Mouse (Mus musculus) thymus, adult 2 months (tissue): ENCODE data around the gene Ptpn6. TPM values are rescaled to one million over a fixed set of nuclear protein-coding genes. Genes with fewer than 3 reads are reported as not detected.

ENCODE experiments used
- DNase-seq: peaks from one replicate; pipeline ENCODE4 v3.0.0; 2021
- H3K27ac ChIP-seq: fragments of 200-500 bp; 2 replicates; pipeline ENCODE4 v1.5.1; 2012; ENCODE audit warnings: low read length, control low read depth; ENCODE audit not compliant: control insufficient read depth, insufficient read depth
- H3K27me3 ChIP-seq: fragments of 200-500 bp; 2 replicates; pipeline ENCODE4 v1.6.1; 2012; ENCODE audit warnings: mild to moderate bottlenecking, low read length, moderate library complexity, mixed read lengths; ENCODE audit not compliant: control insufficient read depth, insufficient read depth
- H3K36me3 ChIP-seq: fragments of 200-500 bp; 2 replicates; pipeline ENCODE4 v1.6.1; 2012; ENCODE audit warnings: mild to moderate bottlenecking, low read length, moderate library complexity; ENCODE audit not compliant: control insufficient read depth, insufficient read depth
- H3K4me1 ChIP-seq: fragments of 200-500 bp; replicated peaks from 2 replicates; pipeline ENCODE4 v1.6.1; 2012; ENCODE audit warnings: low read length; ENCODE audit not compliant: control insufficient read depth, insufficient read depth
- H3K4me3 ChIP-seq: fragments of 200-500 bp; 2 replicates; pipeline ENCODE4 v1.5.1; 2012; ENCODE audit warnings: mild to moderate bottlenecking, low read length, control low read depth, moderate library complexity; ENCODE audit not compliant: control insufficient read depth, insufficient read depth
- CTCF ChIP-seq: fragments of 200-500 bp; IDR thresholded peaks from 2 replicates; pipeline ENCODE4 v1.5.1; 2012; ENCODE audit warnings: mild to moderate bottlenecking, control low read depth, low read length, moderate library complexity, borderline replicate concordance; ENCODE audit not compliant: control insufficient read depth, poor library complexity, insufficient read depth; ENCODE audit errors: extremely low read depth
- POLR2A ChIP-seq: fragments of 200-500 bp; IDR thresholded peaks from 2 replicates; pipeline ENCODE4 v1.6.1; 2012; ENCODE audit warnings: mild to moderate bottlenecking, low read length, control low read depth, moderate library complexity; ENCODE audit not compliant: control insufficient read depth, poor library complexity, insufficient read depth; ENCODE audit errors: extremely low read depth
- WGBS: fragments of 180-500 bp; shearing (Covaris S2); methylation state at CpG from one replicate; pipeline ENCODE4 v1.1.7; 2018; 5-methylcytosine and 5-hydroxymethylcytosine counted together
- polyA plus RNA-seq: library from polyadenylated mRNA; depleted of rRNA; stranded (reverse); fragments of >200 nt; gene quantifications from 2 replicates; pipeline ENCODE4 v1.2.3, GENCODE M21; 2012; rRNA removed

Gene Ptpn6
- polyA plus RNA-seq: 210 and 212 TPM in 2 replicates

GRCm38 (mm10) chr6:124738511-124739023, at the start of gene Ptpn6:
Ptpn6 (minus strand) TSS chr6:124738714.
- Histone ChIP-seq H3K4me1 (peaks cover 31% of the 10 kb centered on the region), H3K27ac (peak within 1 kb of the TSS; percentile 38), H3K36me3 (no peaks in the 10 kb centered on the region), H3K4me3 (peak within 1 kb of the TSS; percentile 39), H3K27me3 (no peaks in the 10 kb centered on the region)
- no peak for DNase-seq
- 11% methylated on average over 15 of the region's 15 CpGs for WGBS
- no peak for TF ChIP-seq CTCF

- TF ChIP-seq POLR2A (no peak), CTCF (no peak)
- Histone ChIP-seq H3K27me3 (no peaks in the 10 kb centered on the region), H3K4me1 (no peaks in the 10 kb centered on the region)
Observed at GRCm38 (mm10) chr6:124787722-124788121, 49.2 kb upstream of the Ptpn6 start.

GRCm38 (mm10) chr6:124786756-124787420, 48.4 kb upstream of the Ptpn6 start:
- H3K4me3 ChIP-seq: no peak overlapping the region
- DNase-seq: no peak
- no peak overlapping the region for H3K27ac ChIP-seq

More at GRCm38 (mm10) chr6:124787722-124788121, 49.2 kb upstream of the Ptpn6 start:
- DNase-seq: no peak
- Histone ChIP-seq H3K4me3 (no peak overlapping the region), H3K36me3 (no peaks in the 10 kb centered on the region), H3K27ac (no peak overlapping the region)
- WGBS: 90% methylated on average over 10 of the region's 10 CpGs

GRCm38 (mm10) chr6:124782436-124782835, 43.9 kb upstream of the Ptpn6 start:
- WGBS: 9% methylated on average over 6 of the region's 6 CpGs
- Histone ChIP-seq H3K36me3 (no peaks in the 10 kb centered on the region), H3K27ac (no peak overlapping the region; the same call in 1 of the 2 replicates), H3K27me3 (no peaks in the 10 kb centered on the region), H3K4me1 (peaks cover 28% of the 10 kb centered on the region), H3K4me3 (peak overlapping the region; percentile 54)
- peak; percentile 71 for DNase-seq
- TF ChIP-seq POLR2A (no peak), CTCF (no peak)

More at GRCm38 (mm10) chr6:124786756-124787420, 48.4 kb upstream of the Ptpn6 start:
- Histone ChIP-seq H3K36me3 (no peaks in the 10 kb centered on the region), H3K27me3 (no peaks in the 10 kb centered on the region), H3K4me1 (peaks cover 3% of the 10 kb centered on the region)
- 46% methylated on average over 8 of the region's 8 CpGs for WGBS
- TF ChIP-seq CTCF (no peak), POLR2A (no peak)

GRCm38 (mm10) chr6:124780917-124781316, 42.4 kb upstream of the Ptpn6 start:
- H3K4me1 ChIP-seq: peaks cover 28% of the 10 kb centered on the region
- no peaks in the 10 kb centered on the region for H3K27me3 ChIP-seq
- DNase-seq: no peak
- no peak for TF ChIP-seq POLR2A
- TF ChIP-seq CTCF: no peak
- H3K4me3 ChIP-seq: no peak overlapping the region
- WGBS: 93% methylated on average over 7 of the region's 7 CpGs
- H3K36me3 ChIP-seq: no peaks in the 10 kb centered on the region
- H3K27ac ChIP-seq: no peak overlapping the region

GRCm38 (mm10) chr6:124779984-124780416, 41.5 kb upstream of the Ptpn6 start:
- no peak for DNase-seq
- 30% methylated on average over 10 of the region's 10 CpGs for WGBS
- Histone ChIP-seq H3K27me3 (no peaks in the 10 kb centered on the region), H3K36me3 (no peaks in the 10 kb centered on the region), H3K4me1 (peaks cover 28% of the 10 kb centered on the region), H3K27ac (peak overlapping the region; percentile 67), H3K4me3 (peak overlapping the region; percentile 49)
- no peak for TF ChIP-seq CTCF
- no peak for TF ChIP-seq POLR2A
